Mouse (Mus musculus): ENCODE results near the gene Plod3. TPM values are rescaled to one million over a fixed set of nuclear protein-coding genes. Genes with fewer than 3 reads are reported as not detected.
A peak's percentile ranks its signal among the peaks of the same experiment; 100 is the strongest.
"Not testable (repeated sequence)": the region's sequence is repeated elsewhere in the genome, so short reads cannot be mapped to it uniquely, and the experiment has no call there.

Gene Plod3
- 41.1 and 42.8 TPM in 2 replicates for polyA plus RNA-seq (2015; fragmentation: Nextera tagmentation; extraction: Ambion mirVana)

DNA sequence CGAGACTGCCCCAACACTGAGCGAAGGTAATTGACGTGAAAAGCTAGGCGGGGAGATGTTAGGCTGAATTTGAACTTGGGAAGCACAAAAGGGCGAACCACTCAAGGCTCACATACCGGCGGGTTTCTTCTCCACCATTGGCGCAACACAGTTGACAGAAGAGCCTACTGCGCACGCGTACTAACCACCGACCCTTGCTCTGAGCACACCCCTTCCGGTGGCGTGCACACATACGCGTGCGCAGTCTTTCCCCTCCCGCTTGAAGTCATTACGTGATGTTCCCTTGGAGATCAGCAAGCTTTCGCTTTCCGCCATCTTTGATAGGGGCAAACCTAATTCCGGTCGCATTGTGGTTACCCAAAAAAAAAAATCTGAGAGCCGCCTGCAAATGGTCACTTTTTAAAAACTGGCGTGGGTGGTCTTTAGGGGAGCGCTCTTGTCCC lies at the start of gene Plod3:
Plod3 (plus strand) TSS at position 325 of the 443 bp plus-strand sequence.
- peak; percentile 93 for ATAC-seq
- H3K4me3 ChIP-seq (replicated peaks), result peak within 1 kb of the TSS; percentile 91
- peak within 1 kb of the TSS; percentile 95 for H3K27ac ChIP-seq
- peaks cover 26% of the 10 kb centered on the region for H3K36me3 ChIP-seq
- under 1% methylated on average over 26 of the region's 26 CpGs for WGBS
- H3K4me2 ChIP-seq (replicated peaks), result peak within 1 kb of the TSS; percentile 76
- H3K27me3 ChIP-seq (replicated peaks), result no peaks in the 10 kb centered on the region
- peaks cover 13% of the 10 kb centered on the region for H3K4me1 ChIP-seq (replicated peaks)
- H3K9me3 ChIP-seq, result no peaks in the 10 kb centered on the region
- peak within 1 kb of the TSS; percentile 93 for H3K9ac ChIP-seq

- no peak overlapping the region for H3K27ac ChIP-seq
These were observed 49.2 kb upstream of the Plod3 start for GRCm38 (mm10) chr5:136937621-136938020.

DNA sequence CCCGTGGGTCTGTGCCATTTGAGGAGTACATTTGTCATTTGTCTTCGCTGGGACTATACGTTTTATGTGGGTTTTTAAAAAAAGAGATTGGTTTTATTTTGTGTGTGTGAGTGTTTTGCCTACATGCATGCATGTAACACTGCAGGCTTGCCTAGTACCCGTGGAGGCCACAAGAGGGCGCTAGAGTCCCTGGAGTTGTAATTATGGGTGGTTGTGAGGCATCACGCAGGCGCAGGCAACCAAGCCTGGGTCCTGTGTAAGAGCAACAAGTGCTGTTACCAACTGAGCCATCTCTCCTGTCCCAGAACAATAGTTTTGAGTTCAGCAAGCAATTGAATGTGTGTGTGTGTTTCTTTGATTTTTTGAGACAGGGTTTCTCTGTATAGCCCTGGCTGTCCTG lies 47.5 kb upstream of the Plod3 start:
- no peaks in the 10 kb centered on the region for H3K9me3 ChIP-seq
- ATAC-seq, result no peak
- no peak overlapping the region for H3K27ac ChIP-seq
- H3K4me1 ChIP-seq (replicated peaks), result no peaks in the 10 kb centered on the region
- no peaks in the 10 kb centered on the region for H3K27me3 ChIP-seq (replicated peaks)
- WGBS, result 66% methylated on average over 7 of the region's 7 CpGs
- H3K4me3 ChIP-seq (replicated peaks), result no peak overlapping the region
- H3K9ac ChIP-seq, result no peak overlapping the region
- no peaks in the 10 kb centered on the region for H3K36me3 ChIP-seq
- H3K4me2 ChIP-seq (replicated peaks), result no peak overlapping the region

More at GRCm38 (mm10) chr5:136937621-136938020, 49.2 kb upstream of the Plod3 start:
- 85% methylated on average over 5 of the region's 5 CpGs for WGBS
- H3K9ac ChIP-seq, result no peak overlapping the region
- H3K9me3 ChIP-seq, result no peaks in the 10 kb centered on the region
- no peaks in the 10 kb centered on the region for H3K36me3 ChIP-seq
- H3K4me1 ChIP-seq (replicated peaks), result no peaks in the 10 kb centered on the region
- no peaks in the 10 kb centered on the region for H3K27me3 ChIP-seq (replicated peaks)
- ATAC-seq, result no peak
- H3K4me2 ChIP-seq (replicated peaks), result no peak overlapping the region
- no peak overlapping the region for H3K4me3 ChIP-seq (replicated peaks)

DNA sequence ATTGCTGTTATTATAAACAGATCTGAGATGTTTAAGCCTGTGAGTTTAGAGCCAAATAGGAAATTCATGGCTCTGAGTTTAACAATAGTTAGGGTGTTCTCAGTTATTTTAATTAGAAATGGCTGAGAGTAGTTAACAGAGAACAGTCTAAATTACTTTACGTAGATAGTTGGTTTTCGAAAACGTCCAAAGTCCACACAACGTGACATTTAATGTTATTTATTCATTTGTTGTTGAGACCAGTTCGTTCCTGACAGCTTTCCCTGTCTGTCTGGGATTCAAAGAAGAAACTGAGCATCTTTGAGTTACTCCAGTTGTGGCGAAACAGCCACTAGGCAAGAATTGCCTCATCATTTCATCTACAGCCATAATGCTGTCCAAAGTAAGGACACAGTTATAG lies 46.8 kb upstream of the Plod3 start:
- H3K27me3 ChIP-seq (replicated peaks); H3K4me3 ChIP-seq (replicated peaks); ATAC-seq; H3K4me2 ChIP-seq (replicated peaks); H3K4me1 ChIP-seq (replicated peaks); H3K9ac ChIP-seq; H3K9me3 ChIP-seq; H3K36me3 ChIP-seq; H3K27ac ChIP-seq: not testable (repeated sequence)
- 76% methylated on average over 6 of the region's 6 CpGs for WGBS

GRCm38 (mm10) chr5:136940845-136941560 lies 45.8 kb upstream of the Plod3 start:
- H3K27me3 ChIP-seq (replicated peaks), result no peaks in the 10 kb centered on the region
- H3K9me3 ChIP-seq, result no peaks in the 10 kb centered on the region
- H3K4me2 ChIP-seq (replicated peaks), result no peak overlapping the region
- no peak overlapping the region for H3K4me3 ChIP-seq (replicated peaks)
- no peak for ATAC-seq
- no peak overlapping the region for H3K9ac ChIP-seq
- H3K36me3 ChIP-seq, result no peaks in the 10 kb centered on the region
- H3K27ac ChIP-seq, result no peak overlapping the region
- no peaks in the 10 kb centered on the region for H3K4me1 ChIP-seq (replicated peaks)
- 84% methylated on average over 12 of the region's 12 CpGs for WGBS

DNA sequence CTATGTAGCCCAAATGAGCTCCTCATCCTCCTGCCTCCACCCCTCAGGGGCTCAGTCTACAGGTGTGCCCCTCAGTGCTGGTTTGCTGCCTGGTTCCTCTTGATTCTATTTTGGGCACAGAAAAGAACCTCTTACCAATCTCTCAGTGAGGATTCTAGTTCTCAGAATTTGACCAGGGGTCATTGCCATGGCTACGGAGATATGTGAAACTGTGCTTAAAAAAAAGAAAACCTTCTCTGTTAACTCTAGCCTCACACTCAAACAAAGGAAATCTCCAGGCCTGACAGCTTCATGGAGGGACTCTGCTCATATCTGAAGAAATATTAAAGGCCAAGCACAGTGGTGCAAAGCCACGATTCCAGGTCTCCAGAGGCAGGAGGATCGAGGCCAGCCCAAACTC lies 44.0 kb upstream of the Plod3 start:
- no peaks in the 10 kb centered on the region for H3K9me3 ChIP-seq
- no peak overlapping the region for H3K4me3 ChIP-seq (replicated peaks)
- H3K4me2 ChIP-seq (replicated peaks), result no peak overlapping the region
- H3K36me3 ChIP-seq, result no peaks in the 10 kb centered on the region
- no peak overlapping the region for H3K27ac ChIP-seq
- no peaks in the 10 kb centered on the region for H3K4me1 ChIP-seq (replicated peaks)
- ATAC-seq, result no peak
- H3K9ac ChIP-seq, result no peak overlapping the region
- WGBS, result 68% methylated on average over 3 of the region's 3 CpGs
- no peaks in the 10 kb centered on the region for H3K27me3 ChIP-seq (replicated peaks)

DNA sequence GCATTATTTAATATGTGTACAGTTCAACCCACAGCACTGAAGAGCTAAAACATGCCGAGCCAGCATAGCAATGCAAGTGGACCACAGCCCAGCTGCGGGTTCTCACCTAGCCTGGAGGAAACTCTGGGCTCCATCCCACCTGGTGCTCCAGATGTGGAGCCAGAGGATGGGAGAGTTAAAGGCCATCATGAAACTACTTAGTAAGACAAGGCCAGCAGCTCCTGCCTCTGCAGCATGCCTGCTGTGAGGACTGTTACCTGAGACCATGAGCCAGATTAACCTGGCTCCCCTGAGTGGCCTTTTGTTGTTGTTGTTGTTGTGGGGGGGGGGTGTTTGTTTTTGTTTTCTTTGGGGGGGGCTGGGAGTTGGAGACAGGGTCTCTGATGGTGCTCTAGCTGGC lies 43.4 kb upstream of the Plod3 start:
- Histone ChIP-seq H3K9me3 (no peaks in the 10 kb centered on the region), H3K27me3 (replicated peaks) (no peaks in the 10 kb centered on the region)
- WGBS, result 75% methylated on average over 2 of the region's 2 CpGs

GRCm38 (mm10) chr5:136945084-136945483 lies 41.7 kb upstream of the Plod3 start:
- no peaks in the 10 kb centered on the region for H3K27me3 ChIP-seq (replicated peaks)
- no peak for ATAC-seq
- 75% methylated on average over 12 of the region's 12 CpGs for WGBS
- no peak overlapping the region for H3K27ac ChIP-seq
- H3K4me3 ChIP-seq (replicated peaks), result no peak overlapping the region
- no peak overlapping the region for H3K9ac ChIP-seq
- H3K9me3 ChIP-seq, result no peaks in the 10 kb centered on the region
- no peaks in the 10 kb centered on the region for H3K4me1 ChIP-seq (replicated peaks)
- H3K4me2 ChIP-seq (replicated peaks), result no peak overlapping the region
- no peaks in the 10 kb centered on the region for H3K36me3 ChIP-seq

More for the DNA sequence above, 43.4 kb upstream of the Plod3 start:
- no peak for ATAC-seq
- H3K36me3 ChIP-seq, result no peaks in the 10 kb centered on the region
- no peaks in the 10 kb centered on the region for H3K4me1 ChIP-seq (replicated peaks)
- no peak overlapping the region for H3K9ac ChIP-seq
- H3K4me3 ChIP-seq (replicated peaks), result no peak overlapping the region
- H3K4me2 ChIP-seq (replicated peaks), result no peak overlapping the region
- no peak overlapping the region for H3K27ac ChIP-seq

- H3K4me3 ChIP-seq (replicated peaks), result no peak overlapping the region
- H3K36me3 ChIP-seq, result no peaks in the 10 kb centered on the region
- no peaks in the 10 kb centered on the region for H3K27me3 ChIP-seq (replicated peaks)
- H3K9ac ChIP-seq, result no peak overlapping the region
- no peaks in the 10 kb centered on the region for H3K4me1 ChIP-seq (replicated peaks)
- no peaks in the 10 kb centered on the region for H3K9me3 ChIP-seq
- no peak overlapping the region for H3K4me2 ChIP-seq (replicated peaks)
- ATAC-seq, result no peak
- no peak overlapping the region for H3K27ac ChIP-seq
These were observed 38.9 kb upstream of the Plod3 start for GRCm38 (mm10) chr5:136947874-136948273.

- not testable (repeated sequence) for H3K27ac ChIP-seq; H3K36me3 ChIP-seq; H3K4me1 ChIP-seq (replicated peaks); H3K9me3 ChIP-seq; H3K4me3 ChIP-seq (replicated peaks); ATAC-seq; H3K27me3 ChIP-seq (replicated peaks); H3K9ac ChIP-seq; H3K4me2 ChIP-seq (replicated peaks)
- 79% methylated on average over 14 of the region's 14 CpGs for WGBS
These were observed 37.1 kb upstream of the Plod3 start for GRCm38 (mm10) chr5:136949551-136950336.

GRCm38 (mm10) chr5:136950521-136950920 lies 36.3 kb upstream of the Plod3 start:
- no peaks in the 10 kb centered on the region for H3K27me3 ChIP-seq (replicated peaks)
- no peaks in the 10 kb centered on the region for H3K9me3 ChIP-seq
- no peak overlapping the region for H3K9ac ChIP-seq
- H3K4me2 ChIP-seq (replicated peaks), result no peak overlapping the region
- ATAC-seq, result no peak
- no peak overlapping the region for H3K27ac ChIP-seq
- no peaks in the 10 kb centered on the region; the same call in 1 of the 2 replicates for H3K36me3 ChIP-seq
- H3K4me3 ChIP-seq (replicated peaks), result no peak overlapping the region
- 91% methylated on average over 6 of the region's 6 CpGs for WGBS
- peaks cover 7% of the 10 kb centered on the region for H3K4me1 ChIP-seq (replicated peaks)

- ATAC-seq, result no peak
- peaks cover 15% of the 10 kb centered on the region for H3K4me1 ChIP-seq (replicated peaks)
- no peaks in the 10 kb centered on the region for H3K27me3 ChIP-seq (replicated peaks)
- 70% methylated on average over 4 of the region's 4 CpGs for WGBS
- no peaks in the 10 kb centered on the region for H3K9me3 ChIP-seq
- no peak overlapping the region for H3K9ac ChIP-seq
- peak overlapping the region; percentile 55; the same call in 1 of the 2 replicates for H3K4me2 ChIP-seq (replicated peaks)
- no peak overlapping the region for H3K27ac ChIP-seq
- no peak overlapping the region for H3K4me3 ChIP-seq (replicated peaks)
- H3K36me3 ChIP-seq, result no peaks in the 10 kb centered on the region; the same call in 1 of the 2 replicates
These were observed 34.7 kb upstream of the Plod3 start for GRCm38 (mm10) chr5:136952153-136952552.
